Mouse (Mus musculus) 3134 (cell line): ENCODE measurements around the gene Fam102b.

ENCODE experiments used
- DNase-seq: peaks from one replicate; pipeline ENCODE4 v3.0.0-alpha.2; 2011; ENCODE audit warnings: low spot score; ENCODE audit not compliant: insufficient read length; ENCODE audit errors: extremely low read depth

Fam102b gene

GRCm38 (mm10) chr3:108963278-108963677 is 64.1 kb downstream of the Fam102b start:
- no peak for DNase-seq

GRCm38 (mm10) chr3:108961655-108962054 is 65.8 kb downstream of the Fam102b start:
- DNase-seq: no peak

- no peak for DNase-seq
These were observed 66.2 kb downstream of the Fam102b start for GRCm38 (mm10) chr3:108961226-108961625.

GRCm38 (mm10) chr3:108959680-108960295 is 67.6 kb downstream of the Fam102b start:
- DNase-seq: peak; percentile 30

DNA sequence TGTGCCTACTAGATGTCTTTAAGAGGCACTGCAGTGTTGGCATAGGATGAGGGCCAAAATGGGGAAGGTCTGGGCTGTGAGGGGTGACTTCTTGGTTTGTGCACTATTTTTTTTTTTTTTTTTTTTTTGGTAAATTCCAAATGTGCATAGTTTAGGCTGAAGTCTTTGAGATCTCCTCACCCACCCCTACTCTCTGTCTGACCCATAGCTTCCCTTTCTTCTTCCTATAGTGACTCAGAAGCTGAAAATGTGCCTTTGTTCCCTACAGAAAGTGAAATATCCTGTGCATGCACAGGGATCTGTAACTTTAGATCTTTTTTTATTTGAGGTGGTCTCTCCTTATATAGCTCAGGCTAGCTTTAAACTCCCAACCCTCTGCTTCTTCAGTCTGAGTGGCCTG is 69.4 kb downstream of the Fam102b start:
- no peak for DNase-seq

- DNase-seq: no peak
These were observed 86.4 kb downstream of the Fam102b start for GRCm38 (mm10) chr3:108940996-108941395.

DNA sequence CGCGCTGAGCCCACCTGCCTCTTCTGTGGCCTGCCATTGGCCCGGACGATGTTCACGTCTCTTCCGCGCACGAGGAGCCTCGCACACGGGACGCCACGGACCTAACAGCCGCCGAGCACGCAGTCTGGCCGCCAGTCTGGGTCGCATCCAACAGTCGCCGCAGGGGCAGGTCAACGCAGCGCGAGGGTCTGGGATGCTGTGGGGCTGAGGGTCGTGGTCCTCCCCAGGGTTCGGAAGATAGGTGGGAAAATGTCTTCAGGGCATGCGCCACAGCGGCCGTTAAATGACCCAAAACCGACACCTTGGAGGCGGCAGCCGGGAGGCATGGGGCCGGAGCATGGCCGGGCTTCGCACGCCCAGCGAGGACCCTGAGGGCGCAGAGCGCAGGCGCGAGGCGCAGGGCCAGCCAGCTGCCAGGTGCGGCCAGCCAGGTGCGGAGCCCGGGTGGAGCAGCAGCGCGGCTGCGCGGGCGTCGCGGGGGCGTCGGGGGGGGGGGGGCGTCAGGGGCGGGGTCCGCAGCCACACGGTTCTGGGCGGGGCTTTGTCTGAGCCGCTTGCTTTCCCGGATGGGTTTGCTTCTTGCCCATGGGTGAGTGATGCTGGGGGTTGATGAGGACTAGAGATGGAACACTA is 87.3 kb downstream of the Fam102b start, which contains the start of gene Gm9857:
TSS of gene Gm9857 (minus strand) at position 445 of the 633 bp plus-strand sequence.
- DNase-seq: no peak

DNA sequence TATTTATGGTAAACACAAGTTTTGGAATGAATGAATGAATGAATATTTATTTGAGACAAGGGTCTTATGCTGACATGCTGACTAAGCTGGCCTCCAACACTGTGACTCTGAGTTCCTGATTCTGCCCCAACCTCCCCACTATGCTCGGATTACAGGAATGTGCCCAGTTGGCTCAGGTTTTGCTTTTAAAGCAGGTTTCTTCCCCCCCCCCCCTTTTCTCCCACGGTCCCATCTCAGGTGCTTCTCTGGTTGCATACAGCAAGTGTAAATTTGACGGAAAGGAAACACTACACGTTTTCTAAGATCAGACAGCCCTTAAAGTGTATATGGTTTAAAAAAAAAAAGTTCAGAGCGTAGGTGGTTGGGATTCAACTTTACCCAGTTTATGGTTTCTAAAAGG is 87.8 kb downstream of the Fam102b start, which contains the start of gene Henmt1:
TSS of gene Henmt1 (plus strand) at position 301 of the 400 bp plus-strand sequence.
- no peak for DNase-seq

DNA sequence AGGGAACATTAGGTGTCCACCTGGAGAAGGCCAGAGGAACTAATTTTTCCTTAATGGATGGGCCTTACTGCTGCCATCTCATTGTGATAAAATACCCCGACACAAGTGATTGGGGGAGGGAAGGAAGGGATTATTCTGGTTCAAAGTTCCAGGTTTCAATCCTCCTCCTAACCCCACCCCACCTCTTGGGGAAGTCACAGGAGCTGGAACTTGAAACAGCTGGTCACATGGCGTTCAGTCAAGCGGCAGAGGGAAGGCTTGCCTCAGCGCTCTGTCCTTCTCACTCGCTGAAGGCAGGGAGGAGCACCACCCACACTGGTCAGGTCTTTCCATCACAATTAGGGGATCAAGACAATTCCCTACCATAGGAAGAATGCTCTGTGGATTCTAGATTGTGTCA is 88.7 kb downstream of the Fam102b start:
- DNase-seq: no peak

- peak; percentile 37 for DNase-seq
These were observed 93.8 kb downstream of the Fam102b start for GRCm38 (mm10) chr3:108933557-108933956.

- no peak for DNase-seq
These were observed 101.1 kb downstream of the Fam102b start for GRCm38 (mm10) chr3:108926308-108926707.

DNA sequence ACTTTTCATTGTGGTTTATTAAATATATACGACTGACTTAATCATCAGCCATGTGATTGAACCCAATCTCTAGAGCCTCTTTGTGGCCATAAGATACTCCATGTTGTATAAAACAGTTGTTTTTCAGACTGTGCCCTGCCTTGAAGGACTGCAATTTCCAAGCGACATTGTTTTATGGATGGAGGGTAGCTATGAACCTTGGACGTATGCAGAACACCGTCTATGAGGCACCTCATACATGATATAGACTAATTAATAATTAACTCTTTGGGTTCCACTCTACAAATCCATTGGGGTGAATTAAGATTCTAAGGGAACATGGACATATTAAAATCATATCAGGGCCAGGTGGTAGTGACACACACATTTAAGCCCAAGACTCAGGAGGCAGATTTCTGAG is 101.7 kb downstream of the Fam102b start:
- no peak for DNase-seq

DNA sequence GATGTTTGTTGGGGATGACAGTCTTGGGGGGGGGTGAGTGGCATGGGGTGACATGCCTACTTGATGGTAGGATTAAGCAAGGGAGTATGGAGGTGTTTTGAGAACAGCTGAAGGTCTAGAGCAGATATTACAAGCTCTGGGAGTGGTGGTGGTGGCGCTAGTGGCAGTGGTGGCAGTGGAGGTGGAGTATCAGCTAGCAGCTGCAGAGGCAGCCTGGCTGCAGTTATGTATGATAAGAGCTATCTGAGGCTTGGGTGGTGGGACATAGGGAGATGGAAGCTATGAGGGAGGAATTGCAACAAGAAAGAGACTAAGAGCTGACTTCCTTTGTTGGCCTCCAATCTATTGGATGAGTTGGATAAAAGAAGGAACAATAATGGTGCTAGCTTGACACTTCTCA is 105.6 kb downstream of the Fam102b start:
- no peak for DNase-seq
